Mouse (Mus musculus) spleen, postnatal 0 days (tissue): ENCODE data around the gene Dhx30. TPM values are rescaled to one million over a fixed set of nuclear protein-coding genes. Genes with fewer than 3 reads are reported as not detected.

Experiments used
- polyA plus RNA-seq: library from polyadenylated mRNA; unstranded; fragments of >200 nt; fragmentation: Nextera tagmentation; extraction: Ambion mirVana; gene quantifications from 2 replicates; pipeline ENCODE4 v1.2.1, GENCODE M21; 2015

The Dhx30 gene
- polyA plus RNA-seq = 52.8 and 56.0 TPM in 2 replicates

GRCm38 (mm10) chr9:110117779-110118139 lies at the start of gene Dhx30:
TSS of gene Dhx30 (minus strand) at chr9:110117830.

GRCm38 (mm10) chr9:110116977-110117778 lies 452 bp downstream of the Dhx30 start, which contains the start of gene Smarcc1:
TSS of gene Smarcc1 (plus strand) at chr9:110117708.

Other genes with a start within 250 kb of the Dhx30 start
- 18.3 and 18.7 TPM in 2 replicates for gene Cdc25a, start 242.3 kb downstream of the Dhx30 start, polyA plus RNA-seq
- 14.4 and 17.3 TPM in 2 replicates for gene Map4, start 186.4 kb downstream of the Dhx30 start, polyA plus RNA-seq
- 41.5 and 42.0 TPM in 2 replicates for gene Smarcc1, start 122 bp downstream of the Dhx30 start, polyA plus RNA-seq
- gene Cspg5, start 126.0 kb upstream of the Dhx30 start, polyA plus RNA-seq = 0.48 and 0.72 TPM in 2 replicates
- 9.9 and 11.5 TPM in 2 replicates for gene Elp6, start 187.3 kb upstream of the Dhx30 start, polyA plus RNA-seq
- gene Scap, start 215.5 kb upstream of the Dhx30 start, polyA plus RNA-seq = 14.5 and 19.0 TPM in 2 replicates